Comparison of ENCODE assay signal across 8 mouse cellular contexts in genomic region chr12:17256905-17257304, GRCm38 (mm10). TPM values are rescaled to one million over a fixed set of nuclear protein-coding genes. Genes with fewer than 3 reads are reported as not detected.
DNase-seq lines count a peak whose midpoint lies in the region; ATAC-seq lines count a peak whose summit lies in the region.

No protein-coding gene starts in this region.

- peaks cover 26% of the 10 kb centered on the region for H3K27me3 ChIP-seq in midbrain, embryonic 10.5 days (ENCODE audit: low read depth, poor library complexity, severe bottlenecking)
- H3K27me3 ChIP-seq in midbrain, embryonic 16.5 days (ENCODE audit: control insufficient read depth, insufficient read depth, low read depth, low read length) = no peaks in the 10 kb centered on the region; the same call in 1 of the 2 replicates
- H3K27me3 ChIP-seq in embryonic facial prominence, embryonic 14.5 days (replicated peaks; ENCODE audit: control insufficient read depth, insufficient read depth, low read length) = no peaks in the 10 kb centered on the region
- H3K27me3 ChIP-seq in hindbrain, embryonic 11.5 days (ENCODE audit: control insufficient read depth, insufficient read depth, low read length) = no peaks in the 10 kb centered on the region
- H3K27me3 ChIP-seq in liver, embryonic 13.5 days = peaks cover 15% of the 10 kb centered on the region
- H3K27me3 ChIP-seq in neural tube, embryonic 11.5 days (ENCODE audit: control insufficient read depth, insufficient read depth, low read length) = no peaks in the 10 kb centered on the region

- H3K27ac ChIP-seq in midbrain, embryonic 10.5 days (replicated peaks) = no peak overlapping the region
- H3K27ac ChIP-seq in midbrain, embryonic 16.5 days (ENCODE audit: low read length) = no peak overlapping the region
- H3K27ac ChIP-seq in embryonic facial prominence, embryonic 14.5 days (replicated peaks; ENCODE audit: low read depth, low read length) = no peak overlapping the region
- H3K27ac ChIP-seq in hindbrain, embryonic 11.5 days (ENCODE audit: low read depth, low read length) = no peak overlapping the region
- no peak overlapping the region for H3K27ac ChIP-seq in liver, embryonic 13.5 days
- no peak overlapping the region for H3K27ac ChIP-seq in neural tube, embryonic 11.5 days (ENCODE audit: low read depth, low read length)

- no peaks in the 10 kb centered on the region for H3K36me3 ChIP-seq in midbrain, embryonic 10.5 days
- H3K36me3 ChIP-seq in midbrain, embryonic 16.5 days (ENCODE audit: control insufficient read depth, insufficient read depth, low read length) = no peaks in the 10 kb centered on the region
- H3K36me3 ChIP-seq in embryonic facial prominence, embryonic 14.5 days (ENCODE audit: control insufficient read depth, insufficient read depth, low read length) = no peaks in the 10 kb centered on the region
- H3K36me3 ChIP-seq in hindbrain, embryonic 11.5 days (ENCODE audit: control insufficient read depth, insufficient read depth, low read length) = no peaks in the 10 kb centered on the region
- no peaks in the 10 kb centered on the region for H3K36me3 ChIP-seq in liver, embryonic 13.5 days
- H3K36me3 ChIP-seq in neural tube, embryonic 11.5 days (ENCODE audit: control insufficient read depth, insufficient read depth, low read length) = no peaks in the 10 kb centered on the region

- H3K9ac ChIP-seq in midbrain, embryonic 16.5 days (ENCODE audit: low read depth, low read length) = no peak overlapping the region
- no peak overlapping the region for H3K9ac ChIP-seq in embryonic facial prominence, embryonic 14.5 days (ENCODE audit: low read depth, low read length)
- H3K9ac ChIP-seq in hindbrain, embryonic 11.5 days (ENCODE audit: low read depth, low read length) = no peak overlapping the region
- H3K9ac ChIP-seq in liver, embryonic 13.5 days = no peak overlapping the region
- no peak overlapping the region for H3K9ac ChIP-seq in neural tube, embryonic 11.5 days (ENCODE audit: low read length)

- no peak for ATAC-seq in midbrain, embryonic 16.5 days
- ATAC-seq in embryonic facial prominence, embryonic 14.5 days (ENCODE audit: low read depth) = 0 out of 2 replicates have a peak, but pooled peaks have one; percentile 51
- ATAC-seq in hindbrain, embryonic 11.5 days (ENCODE audit: low FRiP score) = peak; percentile 64; the same call in 1 of the 2 replicates
- ATAC-seq in liver, embryonic 13.5 days (ENCODE audit: low read depth) = no peak
- peak; percentile 53; the same call in 1 of the 2 replicates for ATAC-seq in neural tube, embryonic 11.5 days (ENCODE audit: insufficient read depth, low FRiP score, low TSS enrichment)

- peak; percentile 56 for DNase-seq in midbrain, embryonic 10.5 days (ENCODE audit: low spot score)
- peak; percentile 47 to 66 for DNase-seq in adrenal gland, postnatal 36 days
- peak; percentile 84 for DNase-seq in embryonic facial prominence, embryonic 14.5 days (ENCODE audit: low spot score)
- peak; percentile 80 for DNase-seq in hindbrain, embryonic 11.5 days (ENCODE audit: low spot score)
- peak; percentile 9 for DNase-seq in liver, embryonic 13.5 days
- DNase-seq in neural tube, embryonic 11.5 days (ENCODE audit: low spot score) = peak; percentile 46
- DNase-seq in thymus, postnatal 14 days = peak; percentile 72

- no peak overlapping the region for H3K4me3 ChIP-seq in midbrain, embryonic 10.5 days
- no peak overlapping the region for H3K4me3 ChIP-seq in midbrain, embryonic 16.5 days (ENCODE audit: low read depth, low read length)
- H3K4me3 ChIP-seq in embryonic facial prominence, embryonic 14.5 days (ENCODE audit: low read depth, low read length) = no peak overlapping the region
- H3K4me3 ChIP-seq in hindbrain, embryonic 11.5 days (ENCODE audit: low read depth, low read length) = no peak overlapping the region
- no peak overlapping the region for H3K4me3 ChIP-seq in liver, embryonic 13.5 days (replicated peaks)
- no peak overlapping the region for H3K4me3 ChIP-seq in neural tube, embryonic 11.5 days (ENCODE audit: low read depth, low read length)

- WGBS in midbrain, embryonic 10.5 days = 8% methylated on average over 10 of the region's 10 CpGs
- WGBS in midbrain, embryonic 16.5 days = 2% methylated on average over 8 of the region's 10 CpGs
- 3% methylated on average over 10 of the region's 10 CpGs for WGBS in embryonic facial prominence, embryonic 14.5 days
- WGBS in hindbrain, embryonic 11.5 days = 4% methylated on average over 9 of the region's 10 CpGs
- WGBS in liver, embryonic 13.5 days (ENCODE audit: insufficient replicate concordance) = 8% methylated on average over 10 of the region's 10 CpGs
- WGBS in neural tube, embryonic 11.5 days = 6% methylated on average over 10 of the region's 10 CpGs

- H3K4me1 ChIP-seq in midbrain, embryonic 10.5 days = peaks cover 15% of the 10 kb centered on the region
- peaks cover 4% of the 10 kb centered on the region; the same call in 1 of the 2 replicates for H3K4me1 ChIP-seq in midbrain, embryonic 16.5 days (ENCODE audit: control insufficient read depth, insufficient read depth, low read length)
- H3K4me1 ChIP-seq in embryonic facial prominence, embryonic 14.5 days (ENCODE audit: control insufficient read depth, insufficient read depth, low read length) = no peaks in the 10 kb centered on the region
- no peaks in the 10 kb centered on the region for H3K4me1 ChIP-seq in hindbrain, embryonic 11.5 days (replicated peaks; ENCODE audit: control insufficient read depth, insufficient read depth, low read length)
- no peaks in the 10 kb centered on the region for H3K4me1 ChIP-seq in liver, embryonic 13.5 days (replicated peaks)
- 0 out of 2 replicates have a peak, but pooled peaks cover 2% of the 10 kb centered on the region for H3K4me1 ChIP-seq in neural tube, embryonic 11.5 days (ENCODE audit: control insufficient read depth, insufficient read depth, low read length)

- H3K9me3 ChIP-seq in midbrain, embryonic 10.5 days (replicated peaks) = no peaks in the 10 kb centered on the region
- no peaks in the 10 kb centered on the region for H3K9me3 ChIP-seq in midbrain, embryonic 16.5 days (replicated peaks; ENCODE audit: control insufficient read depth, low read length, poor library complexity, severe bottlenecking)
- no peaks in the 10 kb centered on the region for H3K9me3 ChIP-seq in embryonic facial prominence, embryonic 14.5 days (ENCODE audit: control insufficient read depth, low read length)
- H3K9me3 ChIP-seq in hindbrain, embryonic 11.5 days (ENCODE audit: control insufficient read depth, low read length) = no peaks in the 10 kb centered on the region
- no peaks in the 10 kb centered on the region for H3K9me3 ChIP-seq in liver, embryonic 13.5 days (replicated peaks)
- H3K9me3 ChIP-seq in neural tube, embryonic 11.5 days (ENCODE audit: control insufficient read depth, low read length) = no peaks in the 10 kb centered on the region

- H3K4me2 ChIP-seq in midbrain, embryonic 16.5 days (ENCODE audit: low read length) = no peak overlapping the region
- H3K4me2 ChIP-seq in embryonic facial prominence, embryonic 14.5 days (ENCODE audit: low read depth, low read length) = no peak overlapping the region
- H3K4me2 ChIP-seq in hindbrain, embryonic 11.5 days (replicated peaks; ENCODE audit: low read depth, low read length) = no peak overlapping the region
- H3K4me2 ChIP-seq in liver, embryonic 13.5 days = no peak overlapping the region
- H3K4me2 ChIP-seq in neural tube, embryonic 11.5 days (ENCODE audit: low read depth) = no peak overlapping the region

RNA-seq across cellular contexts. Expression of gene Pdia6, which starts 9.4 kb away (rescaled TPM):
- 591 and 645 TPM in 2 replicates for polyA plus RNA-seq in midbrain, embryonic 10.5 days (2016; fragmentation: Nextera tagmentation; extraction: Ambion mirVana)
- polyA plus RNA-seq in midbrain, embryonic 16.5 days (2015; fragmentation: Nextera tagmentation; extraction: Ambion mirVana) = 273 and 301 TPM in 2 replicates
- total RNA-seq in adrenal gland, postnatal 36 days (2021) = 100 to 1,000 TPM; 187 to 216 TPM
- 594 and 607 TPM in 2 replicates for polyA plus RNA-seq in embryonic facial prominence, embryonic 14.5 days (2014; fragmentation: Nextera tagmentation; extraction: Ambion mirVana)
- polyA plus RNA-seq in hindbrain, embryonic 11.5 days (2014; fragmentation: Nextera tagmentation; extraction: Ambion mirVana) = 545 and 570 TPM in 2 replicates
- 235 and 283 TPM in 2 replicates for polyA plus RNA-seq in liver, embryonic 13.5 days (2015; fragmentation: Nextera tagmentation; extraction: Ambion mirVana)
- polyA plus RNA-seq in neural tube, embryonic 11.5 days (2014; fragmentation: Nextera tagmentation; extraction: Ambion mirVana) = 570 and 586 TPM in 2 replicates

Comparison
In these comparisons a context has a peak if more than half of its experiments do, and no peak if none do; other contexts are left out.
1. DNase-seq: peak in every context shown above with its lines; median percentile 84 in embryonic facial prominence, embryonic 14.5 days; 80 in hindbrain, embryonic 11.5 days; 72 in thymus, postnatal 14 days; 56 in adrenal gland, postnatal 36 days; 56 in midbrain, embryonic 10.5 days; 46 in neural tube, embryonic 11.5 days; 9 in liver, embryonic 13.5 days.
2. ATAC-seq: peak in embryonic facial prominence, embryonic 14.5 days (single experiment), hindbrain, embryonic 11.5 days (single experiment) and neural tube, embryonic 11.5 days (single experiment); none in midbrain, embryonic 16.5 days (single experiment) and liver, embryonic 13.5 days (single experiment).